Mouse (Mus musculus) spleen, adult 2 months (tissue): Measurements from ENCODE around the gene Six1. TPM values are rescaled to one million over a fixed set of nuclear protein-coding genes. Genes with fewer than 3 reads are reported as not detected.
"Not testable (repeated sequence)": the region's sequence is repeated elsewhere in the genome, so short reads cannot be mapped to it uniquely, and the experiment has no call there.

Source experiments
- DNase-seq, 2 experiments: peaks; one replicate each; pipeline versions ENCODE4 v3.0.0 to v3.0.0-alpha.2; 2012 to 2021; ENCODE audit warnings: low spot score in 2 of 2, low read depth in 1 of 2
- H3K27ac ChIP-seq: fragments of 200-500 bp; 2 replicates; pipeline ENCODE4 v1.5.1; 2012; ENCODE audit warnings: low read length, inconsistent platforms; ENCODE audit not compliant: insufficient read depth
- H3K27me3 ChIP-seq: fragments of 200-500 bp; 2 replicates; pipeline ENCODE4 v1.6.1; 2012; ENCODE audit warnings: mild to moderate bottlenecking, moderate library complexity, low read length, inconsistent platforms; ENCODE audit not compliant: control insufficient read depth, insufficient read depth
- H3K36me3 ChIP-seq: fragments of 200-500 bp; 2 replicates; pipeline ENCODE4 v1.6.1; 2012; ENCODE audit warnings: mild to moderate bottlenecking, low read length, inconsistent platforms; ENCODE audit not compliant: control insufficient read depth, insufficient read depth
- H3K4me1 ChIP-seq: fragments of 200-500 bp; 2 replicates; pipeline ENCODE4 v1.6.1; 2011; ENCODE audit warnings: inconsistent platforms; ENCODE audit not compliant: control insufficient read depth, insufficient read depth, insufficient read length
- H3K4me3 ChIP-seq: fragments of 200-500 bp; 2 replicates; pipeline ENCODE4 v1.5.1; 2011; ENCODE audit warnings: mild to moderate bottlenecking, inconsistent platforms; ENCODE audit not compliant: insufficient read depth, insufficient read length; ENCODE audit errors: extremely low read depth
- CTCF ChIP-seq: fragments of 200-500 bp; IDR thresholded peaks from 2 replicates; pipeline ENCODE4 v1.5.1; 2011; ENCODE audit warnings: mild to moderate bottlenecking, inconsistent platforms; ENCODE audit not compliant: insufficient read depth, insufficient read length, insufficient replicate concordance; ENCODE audit errors: extremely low read depth
- POLR2A ChIP-seq: fragments of 200-500 bp; IDR thresholded peaks from 2 replicates; pipeline ENCODE4 v1.6.1; 2011; ENCODE audit warnings: low read depth, low read length, inconsistent platforms
- WGBS: fragments of 180-500 bp; shearing (Covaris S2); methylation state at CpG from one replicate; pipeline ENCODE4 v1.1.7; 2018; 5-methylcytosine and 5-hydroxymethylcytosine counted together
- polyA plus RNA-seq: library from polyadenylated mRNA; depleted of rRNA; stranded (reverse); fragments of >200 nt; gene quantifications from 2 replicates; pipeline ENCODE4 v1.2.3, GENCODE M21; 2012

Six1 gene
- polyA plus RNA-seq, 1 experiment, result not detected

- 55% methylated on average over 5 of the region's 5 CpGs for WGBS
- Histone ChIP-seq H3K4me1 (no peaks in the 10 kb centered on the region), H3K27me3 (no peaks in the 10 kb centered on the region), H3K4me3 (no peak overlapping the region), H3K27ac (no peak overlapping the region), H3K36me3 (no peaks in the 10 kb centered on the region)
- no peak for DNase-seq
- TF ChIP-seq CTCF (no peak), POLR2A (no peak)
Observed at GRCm38 (mm10) chr12:73088500-73088899, 34.8 kb upstream of the Six1 start.

- H3K27ac ChIP-seq, result no peak overlapping the region
- no peaks in the 10 kb centered on the region for H3K27me3 ChIP-seq
- no peak overlapping the region for H3K4me3 ChIP-seq
- 94% methylated on average over 7 of the region's 7 CpGs for WGBS
- no peaks in the 10 kb centered on the region for H3K4me1 ChIP-seq
- no peak for DNase-seq
- TF ChIP-seq CTCF (no peak), POLR2A (no peak)
- H3K36me3 ChIP-seq, result no peaks in the 10 kb centered on the region
Observed at GRCm38 (mm10) chr12:73087086-73087485, 33.4 kb upstream of the Six1 start.

GRCm38 (mm10) chr12:73085739-73086630, 32.3 kb upstream of the Six1 start:
- DNase-seq, result no peak
- Histone ChIP-seq H3K36me3 (no peaks in the 10 kb centered on the region), H3K27me3 (no peaks in the 10 kb centered on the region), H3K27ac (no peak overlapping the region), H3K4me3 (no peak overlapping the region), H3K4me1 (no peaks in the 10 kb centered on the region)
- 72% methylated on average over 11 of the region's 11 CpGs for WGBS
- no peak for TF ChIP-seq POLR2A
- TF ChIP-seq CTCF, result no peak

- Histone ChIP-seq H3K36me3 (no peaks in the 10 kb centered on the region), H3K27me3 (no peaks in the 10 kb centered on the region), H3K4me3 (no peak overlapping the region), H3K4me1 (no peaks in the 10 kb centered on the region), H3K27ac (no peak overlapping the region)
- TF ChIP-seq POLR2A, result no peak
- no peak for TF ChIP-seq CTCF
- no peak for DNase-seq
- 36% methylated on average over 4 of the region's 4 CpGs for WGBS
Observed at GRCm38 (mm10) chr12:73083773-73084172, 30.1 kb upstream of the Six1 start.

- WGBS, result 91% methylated on average over 4 of the region's 4 CpGs
- not testable (repeated sequence) for DNase-seq, H3K4me3 ChIP-seq
Observed at GRCm38 (mm10) chr12:73081828-73082227, 28.1 kb upstream of the Six1 start.

GRCm38 (mm10) chr12:73060805-73061410, 7.2 kb upstream of the Six1 start:
- TF ChIP-seq CTCF, result no peak
- TF ChIP-seq POLR2A, result no peak
- H3K36me3 ChIP-seq, result no peaks in the 10 kb centered on the region
- no peaks in the 10 kb centered on the region for H3K4me1 ChIP-seq
- no peak for DNase-seq
- H3K27ac ChIP-seq, result no peak overlapping the region
- 73% methylated on average over 9 of the region's 9 CpGs for WGBS
- no peak overlapping the region for H3K4me3 ChIP-seq
- no peaks in the 10 kb centered on the region for H3K27me3 ChIP-seq

More at GRCm38 (mm10) chr12:73081828-73082227, 28.1 kb upstream of the Six1 start:
- not testable (repeated sequence) for H3K4me1 ChIP-seq, H3K27ac ChIP-seq, H3K27me3 ChIP-seq, H3K36me3 ChIP-seq

GRCm38 (mm10) chr12:73057492-73057891, 3.8 kb upstream of the Six1 start:
- H3K4me1 ChIP-seq, result peaks cover 4% of the 10 kb centered on the region; the same call in 1 of the 2 replicates
- DNase-seq, result no peak
- no peak overlapping the region for H3K4me3 ChIP-seq
- TF ChIP-seq CTCF, result no peak
- no peak for TF ChIP-seq POLR2A
- H3K27me3 ChIP-seq, result peaks cover 7% of the 10 kb centered on the region
- H3K27ac ChIP-seq, result no peak overlapping the region
- 86% methylated on average over 6 of the region's 6 CpGs for WGBS
- no peaks in the 10 kb centered on the region for H3K36me3 ChIP-seq
